Mouse (Mus musculus): ENCODE measurements around the gene Ctnnal1. TPM values are rescaled to one million over a fixed set of nuclear protein-coding genes. Genes with fewer than 3 reads are reported as not detected.

The Ctnnal1 gene
- total and polyA plus RNA-seq, 2 experiments from 2014 or later: 27.9 to 35.5 TPM

DNA sequence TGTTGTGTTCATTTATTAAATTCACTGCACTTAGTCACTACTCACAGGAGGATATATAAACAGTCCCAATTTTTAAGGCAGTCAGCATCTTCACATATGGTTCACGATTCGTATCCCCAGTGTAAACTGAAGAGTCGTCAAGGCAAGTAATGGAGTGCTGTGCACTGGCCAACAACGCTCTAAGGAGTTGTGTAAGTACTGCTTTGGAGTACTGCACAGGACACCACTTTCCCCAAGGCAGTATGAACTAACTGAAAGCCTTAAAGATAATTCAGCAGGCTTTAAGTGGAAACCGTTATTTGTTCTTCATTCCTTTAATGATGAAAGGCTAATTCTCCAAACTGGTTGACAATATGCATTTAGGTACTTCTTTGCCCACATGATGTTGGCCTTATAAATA, 42.7 kb upstream of the Ctnnal1 start:
- no peak for DNase-seq (ENCODE audit: low spot score)
- Histone ChIP-seq H3K9me3 (replicated peaks; ENCODE audit: control insufficient read depth, low read length) (no peaks in the 10 kb centered on the region), H3K27ac (ENCODE audit: low read depth) (no peak overlapping the region), H3K4me2 (ENCODE audit: low read depth, low read length) (no peak overlapping the region), H3K9ac (replicated peaks; ENCODE audit: low read depth, low read length) (no peak overlapping the region), H3K4me3 (ENCODE audit: low read depth, low read length) (no peak overlapping the region), H3K36me3 (replicated peaks; ENCODE audit: control insufficient read depth, insufficient read depth, low read length) (peaks cover 86% of the 10 kb centered on the region), H3K27me3 (ENCODE audit: control insufficient read depth, insufficient read depth, low read length) (no peaks in the 10 kb centered on the region), H3K4me1 (ENCODE audit: control insufficient read depth, insufficient read depth) (no peaks in the 10 kb centered on the region)
- no peak for TF ChIP-seq CTCF (IDR thresholded peaks at IDR 0.05; ENCODE audit: low read depth)
- TF ChIP-seq EP300 (IDR thresholded peaks at IDR 0.05; ENCODE audit: low read depth): no peak
- ATAC-seq (ENCODE audit: insufficient read depth, low read depth): no peak
- WGBS: 93% methylated on average over 5 of the region's 5 CpGs

GRCm38 (mm10) chr4:56906926-56907325, 41.9 kb upstream of the Ctnnal1 start:
- Histone ChIP-seq H3K4me2 (ENCODE audit: low read depth, low read length) (no peak overlapping the region), H3K9me3 (replicated peaks; ENCODE audit: control insufficient read depth, low read length) (no peaks in the 10 kb centered on the region), H3K4me3 (ENCODE audit: low read depth, low read length) (no peak overlapping the region), H3K9ac (replicated peaks; ENCODE audit: low read depth, low read length) (no peak overlapping the region), H3K27me3 (ENCODE audit: control insufficient read depth, insufficient read depth, low read length) (no peaks in the 10 kb centered on the region), H3K4me1 (ENCODE audit: control insufficient read depth, insufficient read depth) (no peaks in the 10 kb centered on the region), H3K36me3 (replicated peaks; ENCODE audit: control insufficient read depth, insufficient read depth, low read length) (peaks cover 89% of the 10 kb centered on the region), H3K27ac (ENCODE audit: low read depth) (no peak overlapping the region)
- TF ChIP-seq CTCF (IDR thresholded peaks at IDR 0.05; ENCODE audit: low read depth) (no peak), EP300 (IDR thresholded peaks at IDR 0.05; ENCODE audit: low read depth) (no peak)
- no peak for ATAC-seq (ENCODE audit: insufficient read depth, low read depth)
- DNase-seq (ENCODE audit: low spot score): no peak
- 96% methylated on average over 3 of the region's 3 CpGs for WGBS

- H3K9me3 ChIP-seq (replicated peaks; ENCODE audit: control insufficient read depth, low read length): no peaks in the 10 kb centered on the region
- H3K27me3 ChIP-seq (ENCODE audit: control insufficient read depth, insufficient read depth, low read length): no peaks in the 10 kb centered on the region
- no peak for DNase-seq (ENCODE audit: low spot score)
- no peak for ATAC-seq (ENCODE audit: insufficient read depth, low read depth)
- peaks cover 86% of the 10 kb centered on the region for H3K36me3 ChIP-seq (replicated peaks; ENCODE audit: control insufficient read depth, insufficient read depth, low read length)
- 97% methylated on average over 5 of the region's 5 CpGs for WGBS
- no peaks in the 10 kb centered on the region for H3K4me1 ChIP-seq (ENCODE audit: control insufficient read depth, insufficient read depth)
- no peak for TF ChIP-seq CTCF (IDR thresholded peaks at IDR 0.05; ENCODE audit: low read depth)
- no peak for TF ChIP-seq EP300 (IDR thresholded peaks at IDR 0.05; ENCODE audit: low read depth)
- no peak overlapping the region for H3K4me2 ChIP-seq (ENCODE audit: low read depth, low read length)
- H3K9ac ChIP-seq (replicated peaks; ENCODE audit: low read depth, low read length): no peak overlapping the region
- no peak overlapping the region for H3K4me3 ChIP-seq (ENCODE audit: low read depth, low read length)
- no peak overlapping the region for H3K27ac ChIP-seq (ENCODE audit: low read depth)
Observed at GRCm38 (mm10) chr4:56905507-56905906, 40.5 kb upstream of the Ctnnal1 start.

DNA sequence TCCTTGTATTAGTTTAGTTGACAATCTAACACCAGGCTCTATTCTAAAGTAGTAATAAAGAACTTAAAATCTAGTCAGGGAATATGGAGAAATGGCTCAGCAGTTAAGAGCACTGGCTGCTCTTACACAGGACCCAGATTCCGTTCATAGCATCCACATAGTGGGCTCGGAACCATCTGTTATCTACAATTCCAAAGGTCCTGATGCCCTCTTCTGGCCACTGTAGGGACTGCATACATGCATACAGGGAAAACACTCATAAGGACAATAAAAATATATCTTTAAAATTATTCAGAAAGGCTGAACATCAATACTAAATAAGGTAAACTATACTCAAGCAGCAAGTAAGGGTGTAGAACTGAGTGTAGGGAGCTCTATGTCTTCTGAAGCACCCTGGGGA, 36.7 kb upstream of the Ctnnal1 start:
- TF ChIP-seq CTCF (IDR thresholded peaks at IDR 0.05; ENCODE audit: low read depth) (0 out of 2 replicates have a peak, but pooled peaks have one; percentile 11), EP300 (IDR thresholded peaks at IDR 0.05; ENCODE audit: low read depth) (no peak)
- Histone ChIP-seq H3K27me3 (ENCODE audit: control insufficient read depth, insufficient read depth, low read length) (no peaks in the 10 kb centered on the region), H3K4me3 (ENCODE audit: low read depth, low read length) (no peak overlapping the region), H3K4me2 (ENCODE audit: low read depth, low read length) (no peak overlapping the region), H3K36me3 (replicated peaks; ENCODE audit: control insufficient read depth, insufficient read depth, low read length) (peaks cover 77% of the 10 kb centered on the region), H3K9me3 (replicated peaks; ENCODE audit: control insufficient read depth, low read length) (no peaks in the 10 kb centered on the region), H3K27ac (ENCODE audit: low read depth) (no peak overlapping the region), H3K4me1 (ENCODE audit: control insufficient read depth, insufficient read depth) (0 out of 2 replicates have a peak, but pooled peaks cover 4% of the 10 kb centered on the region), H3K9ac (replicated peaks; ENCODE audit: low read depth, low read length) (no peak overlapping the region)
- ATAC-seq (ENCODE audit: insufficient read depth, low read depth): no peak
- 93% methylated on average over 2 of the region's 2 CpGs for WGBS
- no peak for DNase-seq (ENCODE audit: low spot score)

- Histone ChIP-seq H3K9me3 (replicated peaks; ENCODE audit: control insufficient read depth, low read length) (no peaks in the 10 kb centered on the region), H3K9ac (replicated peaks; ENCODE audit: low read depth, low read length) (no peak overlapping the region), H3K27ac (ENCODE audit: low read depth) (no peak overlapping the region), H3K36me3 (replicated peaks; ENCODE audit: control insufficient read depth, insufficient read depth, low read length) (peaks cover 63% of the 10 kb centered on the region), H3K4me3 (ENCODE audit: low read depth, low read length) (no peak overlapping the region), H3K4me2 (ENCODE audit: low read depth, low read length) (no peak overlapping the region), H3K4me1 (ENCODE audit: control insufficient read depth, insufficient read depth) (0 out of 2 replicates have a peak, but pooled peaks cover 4% of the 10 kb centered on the region), H3K27me3 (ENCODE audit: control insufficient read depth, insufficient read depth, low read length) (no peaks in the 10 kb centered on the region)
- DNase-seq (ENCODE audit: low spot score) (no peak), ATAC-seq (ENCODE audit: insufficient read depth, low read depth) (no peak)
- TF ChIP-seq EP300 (IDR thresholded peaks at IDR 0.05; ENCODE audit: low read depth) (no peak), CTCF (IDR thresholded peaks at IDR 0.05; ENCODE audit: low read depth) (no peak)
- WGBS: 93% methylated on average over 8 of the region's 8 CpGs
Observed at GRCm38 (mm10) chr4:56899216-56899615, 34.2 kb upstream of the Ctnnal1 start.

DNA sequence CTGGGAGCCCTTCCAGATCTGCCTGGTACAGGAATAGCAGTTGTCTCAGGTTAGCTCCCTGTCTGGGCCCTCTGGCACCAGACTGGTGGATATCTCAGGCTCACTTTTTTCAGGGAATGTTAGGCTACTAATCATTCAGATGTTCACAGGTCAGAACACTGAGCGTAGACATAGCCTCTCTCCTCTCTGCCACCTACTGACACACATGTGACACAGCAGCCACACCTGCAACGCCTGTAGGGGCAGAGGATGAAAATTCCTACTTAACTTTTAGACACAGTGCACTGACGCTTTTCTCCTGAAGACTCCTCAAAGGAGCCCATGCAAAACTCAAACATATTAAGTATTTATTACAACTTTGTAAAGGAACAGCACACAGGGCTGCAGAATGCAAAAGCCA, 32.5 kb upstream of the Ctnnal1 start:
- WGBS: 62% methylated on average over 3 of the region's 3 CpGs
- H3K4me1 ChIP-seq (ENCODE audit: control insufficient read depth, insufficient read depth): peaks cover 8% of the 10 kb centered on the region
- H3K9me3 ChIP-seq (replicated peaks; ENCODE audit: control insufficient read depth, low read length): no peaks in the 10 kb centered on the region
- TF ChIP-seq EP300 (IDR thresholded peaks at IDR 0.05; ENCODE audit: low read depth) (no peak), CTCF (IDR thresholded peaks at IDR 0.05; ENCODE audit: low read depth) (peak; percentile 46)
- no peak for DNase-seq (ENCODE audit: low spot score)
- 0 out of 2 replicates have a peak, but pooled peaks have one; percentile 27 for ATAC-seq (ENCODE audit: insufficient read depth, low read depth)
- H3K4me2 ChIP-seq (ENCODE audit: low read depth, low read length): no peak overlapping the region
- H3K4me3 ChIP-seq (ENCODE audit: low read depth, low read length): no peak overlapping the region
- no peaks in the 10 kb centered on the region for H3K27me3 ChIP-seq (ENCODE audit: control insufficient read depth, insufficient read depth, low read length)
- no peak overlapping the region for H3K9ac ChIP-seq (replicated peaks; ENCODE audit: low read depth, low read length)
- H3K27ac ChIP-seq (ENCODE audit: low read depth): no peak overlapping the region
- peaks cover 46% of the 10 kb centered on the region for H3K36me3 ChIP-seq (replicated peaks; ENCODE audit: control insufficient read depth, insufficient read depth, low read length)
